Mouse (Mus musculus) adrenal gland, adult (tissue): ENCODE measurements at regions not wholly inside any gene's neighbourhood (a gene's known extent, or its start where the extent isn't known, plus 50 kb on each side); places are given as distances from the start of the nearest gene placed in this dataset.

Source experiments
- DNase-seq, 2 experiments: peaks; one replicate each; pipeline ENCODE4 v3.0.0; 2022 to 2023; ENCODE audit warnings: low spot score in 1 of 2; ENCODE audit not compliant: inconsistent age in 2 of 2

- DNase-seq = no peak
Measured at GRCm38 (mm10) chr5:106321023-106321422, 136.9 kb downstream of the Barhl2 start.

- DNase-seq = no peak
Measured at GRCm38 (mm10) chr5:106320039-106320438, 137.9 kb downstream of the Barhl2 start.

GRCm38 (mm10) chr5:106318246-106318645, 139.7 kb downstream of the Barhl2 start:
- DNase-seq = no peak

GRCm38 (mm10) chr5:106313874-106314273, 144.1 kb downstream of the Barhl2 start:
- DNase-seq = no peak

- DNase-seq = no peak
Measured at GRCm38 (mm10) chr5:106301372-106301771, 156.6 kb downstream of the Barhl2 start.

GRCm38 (mm10) chr5:106296721-106297120, 161.2 kb downstream of the Barhl2 start:
- DNase-seq = no peak

- no peak for DNase-seq
Measured at GRCm38 (mm10) chr5:106295993-106296392, 162.0 kb downstream of the Barhl2 start.

- DNase-seq = no peak
Measured at GRCm38 (mm10) chr5:106295538-106295937, 162.4 kb downstream of the Barhl2 start.

GRCm38 (mm10) chr5:106292387-106293229, 165.4 kb downstream of the Barhl2 start:
- DNase-seq = peak in 1 of 2 experiments; percentile 26

GRCm38 (mm10) chr5:106285152-106285551, 172.8 kb downstream of the Barhl2 start:
- DNase-seq = peak in 1 of 2 experiments; percentile 19

GRCm38 (mm10) chr5:106284731-106285130, 173.2 kb downstream of the Barhl2 start:
- DNase-seq = no peak

- DNase-seq = no peak
Measured at GRCm38 (mm10) chr5:106282646-106283045, 175.3 kb downstream of the Barhl2 start.

- no peak for DNase-seq
Measured at GRCm38 (mm10) chr5:106277786-106278185, 180.2 kb downstream of the Barhl2 start.

- DNase-seq = no peak
Measured at GRCm38 (mm10) chr5:106277231-106277630, 180.7 kb downstream of the Barhl2 start.

- DNase-seq = no peak
Measured at GRCm38 (mm10) chr5:106276186-106276585, 181.8 kb downstream of the Barhl2 start.

GRCm38 (mm10) chr5:106274617-106275016, 183.3 kb downstream of the Barhl2 start:
- peak in 1 of 2 experiments; percentile 36 for DNase-seq

- no peak for DNase-seq
Measured at GRCm38 (mm10) chr5:106264536-106264935, 193.4 kb downstream of the Barhl2 start.

GRCm38 (mm10) chr5:106257179-106257578, 200.8 kb downstream of the Barhl2 start:
- DNase-seq = no peak

GRCm38 (mm10) chr5:106229154-106229553, 228.8 kb downstream of the Barhl2 start:
- no peak for DNase-seq

GRCm38 (mm10) chr5:106224141-106224540, 233.8 kb downstream of the Barhl2 start:
- DNase-seq = no peak

GRCm38 (mm10) chr5:106209543-106209942, 248.4 kb downstream of the Barhl2 start:
- no peak for DNase-seq

- DNase-seq = no peak
Measured at GRCm38 (mm10) chr5:106207706-106208105, 250.3 kb downstream of the Barhl2 start.

- DNase-seq = no peak
Measured at GRCm38 (mm10) chr5:106205724-106206123, 252.2 kb downstream of the Barhl2 start.
